Mouse (Mus musculus): ENCODE measurements around the gene Bend5. TPM values are rescaled to one million over a fixed set of nuclear protein-coding genes. Genes with fewer than 3 reads are reported as not detected.

The Bend5 gene
- polyA plus RNA-seq, 1 experiment: 15.6 TPM

DNA sequence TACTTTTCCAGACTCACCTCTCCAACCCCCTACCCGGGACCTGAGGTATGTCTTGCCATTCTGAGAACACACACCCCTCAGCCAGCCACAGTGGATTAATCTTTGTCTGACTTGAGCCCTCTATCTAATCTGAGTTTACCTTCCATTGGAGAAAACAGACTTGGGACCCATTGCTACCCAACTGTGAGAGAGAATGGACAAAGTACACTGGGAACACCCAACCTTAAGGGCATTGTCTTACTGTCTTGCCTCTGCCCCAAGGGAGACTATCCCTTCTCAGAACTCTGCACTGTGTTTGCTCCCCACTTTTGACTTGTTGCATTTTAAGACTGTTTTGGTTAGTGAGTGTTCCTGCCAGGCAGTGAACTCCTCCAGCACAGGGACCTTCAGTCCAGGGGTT, 4.7 kb downstream of the Bend5 start:
- no peak for TF ChIP-seq CTCF (IDR thresholded peaks at IDR 0.05; ENCODE audit: borderline replicate concordance, control insufficient read depth, extremely low read depth, insufficient read depth, low read length, poor library complexity)
- H3K27me3 ChIP-seq (ENCODE audit: control insufficient read depth, insufficient read depth, low read length): no peaks in the 10 kb centered on the region
- no peak for DNase-seq
- WGBS: 94% methylated on average over 1 of the region's 1 CpGs
- H3K36me3 ChIP-seq (ENCODE audit: control insufficient read depth, insufficient read depth, low read length): no peaks in the 10 kb centered on the region
- no peak overlapping the region for H3K27ac ChIP-seq (ENCODE audit: control insufficient read depth, insufficient read depth, low read length)
- H3K4me3 ChIP-seq (ENCODE audit: control insufficient read depth, insufficient read depth, low read length): no peak overlapping the region
- peaks cover 8% of the 10 kb centered on the region for H3K4me1 ChIP-seq (replicated peaks; ENCODE audit: control insufficient read depth, insufficient read depth, low read length)

DNA sequence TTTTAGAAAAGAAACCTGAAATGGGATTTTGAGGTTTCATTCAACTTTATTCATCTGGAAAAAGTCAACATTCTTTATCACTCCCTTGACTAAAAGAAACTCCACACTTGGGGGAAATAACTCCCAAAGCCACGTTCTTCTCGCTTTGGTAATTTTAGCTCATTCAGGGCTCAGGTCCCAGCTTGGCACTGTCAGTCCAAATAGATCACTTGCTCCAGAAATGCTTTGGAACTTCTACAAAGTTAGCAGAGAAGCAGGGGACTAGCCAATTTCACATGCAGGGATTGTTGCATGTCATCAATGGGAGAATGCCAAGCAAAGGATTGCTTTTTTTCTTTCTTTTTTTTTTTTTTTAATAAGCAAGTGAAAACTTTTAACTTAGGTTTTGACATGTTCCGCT, 5.2 kb downstream of the Bend5 start:
- 96% methylated on average over 3 of the region's 3 CpGs for WGBS
- no peak overlapping the region for H3K27ac ChIP-seq (ENCODE audit: control insufficient read depth, insufficient read depth, low read length)
- peaks cover 7% of the 10 kb centered on the region for H3K4me1 ChIP-seq (replicated peaks; ENCODE audit: control insufficient read depth, insufficient read depth, low read length)
- no peak overlapping the region for H3K4me3 ChIP-seq (ENCODE audit: control insufficient read depth, insufficient read depth, low read length)
- TF ChIP-seq CTCF (IDR thresholded peaks at IDR 0.05; ENCODE audit: borderline replicate concordance, control insufficient read depth, extremely low read depth, insufficient read depth, low read length, poor library complexity) (no peak), POLR2A (IDR thresholded peaks at IDR 0.05; ENCODE audit: control insufficient read depth, extremely low read depth, insufficient read depth, low read length, poor library complexity) (no peak)
- DNase-seq: no peak
- H3K27me3 ChIP-seq (ENCODE audit: control insufficient read depth, insufficient read depth, low read length): no peaks in the 10 kb centered on the region
- H3K36me3 ChIP-seq (ENCODE audit: control insufficient read depth, insufficient read depth, low read length): no peaks in the 10 kb centered on the region

DNA sequence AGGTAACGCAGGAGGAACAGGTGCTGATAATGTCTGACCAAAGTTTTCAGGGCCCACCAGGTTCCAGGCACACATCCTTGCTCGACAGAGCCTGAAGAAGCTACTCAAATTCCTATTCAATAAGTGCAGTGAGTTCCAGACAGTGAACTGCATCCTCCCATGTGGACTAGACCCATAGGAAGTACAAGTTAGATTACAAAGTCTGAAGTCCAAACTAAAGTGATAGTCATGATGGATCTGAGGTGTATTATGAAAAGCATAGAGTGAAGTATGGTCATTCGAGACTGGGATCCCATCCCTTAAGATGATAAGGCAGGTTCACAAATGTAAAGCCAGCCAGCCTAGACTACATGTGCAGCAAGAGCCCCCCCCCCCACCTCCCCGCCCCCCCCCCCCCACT, 6.1 kb downstream of the Bend5 start:
- H3K27ac ChIP-seq (ENCODE audit: control insufficient read depth, insufficient read depth, low read length): no peak overlapping the region
- H3K27me3 ChIP-seq (ENCODE audit: control insufficient read depth, insufficient read depth, low read length): no peaks in the 10 kb centered on the region
- H3K36me3 ChIP-seq (ENCODE audit: control insufficient read depth, insufficient read depth, low read length): no peaks in the 10 kb centered on the region
- H3K4me1 ChIP-seq (replicated peaks; ENCODE audit: control insufficient read depth, insufficient read depth, low read length): peaks cover 3% of the 10 kb centered on the region
- no peak overlapping the region for H3K4me3 ChIP-seq (ENCODE audit: control insufficient read depth, insufficient read depth, low read length)
- no peak for DNase-seq
- whole genome bisulfite sequencing: 96% methylated on average over 4 of the region's 4 CpGs
- TF ChIP-seq CTCF (IDR thresholded peaks at IDR 0.05; ENCODE audit: borderline replicate concordance, control insufficient read depth, extremely low read depth, insufficient read depth, low read length, poor library complexity): no peak
- TF ChIP-seq POLR2A (IDR thresholded peaks at IDR 0.05; ENCODE audit: control insufficient read depth, extremely low read depth, insufficient read depth, low read length, poor library complexity): no peak

DNA sequence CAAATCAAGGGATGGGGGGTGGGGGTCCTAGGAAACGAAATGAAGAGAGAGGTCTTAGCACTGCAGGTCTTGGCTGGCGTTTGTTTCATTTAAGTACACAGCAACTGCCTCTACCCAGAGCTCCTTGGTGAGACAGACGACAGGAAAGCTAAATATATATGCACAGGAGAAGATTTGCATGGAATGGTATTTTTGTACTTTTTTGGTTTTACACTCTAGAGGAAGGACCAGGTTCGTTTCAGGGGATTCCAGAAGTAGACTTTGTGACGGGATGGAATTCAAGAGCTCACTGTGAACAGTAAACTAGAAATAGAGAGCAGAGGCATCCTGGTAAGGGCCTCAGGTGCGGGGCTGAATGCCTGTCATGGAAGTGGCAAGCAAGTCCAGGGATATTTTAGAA, 7.0 kb downstream of the Bend5 start:
- Histone ChIP-seq H3K27me3 (ENCODE audit: control insufficient read depth, insufficient read depth, low read length) (no peaks in the 10 kb centered on the region), H3K27ac (ENCODE audit: control insufficient read depth, insufficient read depth, low read length) (no peak overlapping the region), H3K4me3 (ENCODE audit: control insufficient read depth, insufficient read depth, low read length) (no peak overlapping the region), H3K4me1 (replicated peaks; ENCODE audit: control insufficient read depth, insufficient read depth, low read length) (no peaks in the 10 kb centered on the region), H3K36me3 (ENCODE audit: control insufficient read depth, insufficient read depth, low read length) (no peaks in the 10 kb centered on the region)
- no peak for TF ChIP-seq POLR2A (IDR thresholded peaks at IDR 0.05; ENCODE audit: control insufficient read depth, extremely low read depth, insufficient read depth, low read length, poor library complexity)
- no peak for TF ChIP-seq CTCF (IDR thresholded peaks at IDR 0.05; ENCODE audit: borderline replicate concordance, control insufficient read depth, extremely low read depth, insufficient read depth, low read length, poor library complexity)
- 94% methylated on average over 6 of the region's 6 CpGs for WGBS
- DNase-seq: no peak

DNA sequence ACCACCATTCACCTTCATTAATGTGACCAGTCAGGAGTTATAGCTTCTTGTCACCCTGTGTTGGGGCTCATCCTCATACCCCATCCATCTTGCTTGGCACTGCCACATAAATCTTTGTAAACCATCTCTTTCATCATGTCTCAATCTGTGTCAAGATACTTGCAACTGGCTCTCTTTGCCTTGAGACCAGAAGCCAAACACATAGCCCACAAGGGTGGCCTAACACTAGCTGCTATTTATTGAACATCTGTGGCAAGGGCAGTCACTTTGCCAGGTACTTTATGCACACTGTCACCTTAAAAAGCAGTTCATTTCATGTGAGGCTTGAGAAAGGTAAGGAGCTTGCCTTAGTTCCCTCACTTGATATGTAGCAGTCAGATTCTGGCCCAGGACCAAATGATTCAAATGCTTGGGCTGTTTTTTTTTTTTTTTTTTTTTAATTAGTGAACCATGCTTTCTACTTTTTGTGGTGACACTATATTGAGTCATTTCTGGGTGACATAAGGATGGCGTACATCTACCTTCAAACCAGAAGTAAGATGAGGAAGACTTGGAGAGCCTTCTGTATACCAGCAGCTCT, 9.7 kb downstream of the Bend5 start:
- DNase-seq: no peak
- Histone ChIP-seq H3K27ac (ENCODE audit: control insufficient read depth, insufficient read depth, low read length) (no peak overlapping the region), H3K4me3 (ENCODE audit: control insufficient read depth, insufficient read depth, low read length) (no peak overlapping the region), H3K27me3 (ENCODE audit: control insufficient read depth, insufficient read depth, low read length) (no peaks in the 10 kb centered on the region), H3K4me1 (replicated peaks; ENCODE audit: control insufficient read depth, insufficient read depth, low read length) (no peaks in the 10 kb centered on the region), H3K36me3 (ENCODE audit: control insufficient read depth, insufficient read depth, low read length) (no peaks in the 10 kb centered on the region)
- 98% methylated on average over 1 of the region's 1 CpGs for WGBS
- TF ChIP-seq CTCF (IDR thresholded peaks at IDR 0.05; ENCODE audit: borderline replicate concordance, control insufficient read depth, extremely low read depth, insufficient read depth, low read length, poor library complexity): no peak

DNA sequence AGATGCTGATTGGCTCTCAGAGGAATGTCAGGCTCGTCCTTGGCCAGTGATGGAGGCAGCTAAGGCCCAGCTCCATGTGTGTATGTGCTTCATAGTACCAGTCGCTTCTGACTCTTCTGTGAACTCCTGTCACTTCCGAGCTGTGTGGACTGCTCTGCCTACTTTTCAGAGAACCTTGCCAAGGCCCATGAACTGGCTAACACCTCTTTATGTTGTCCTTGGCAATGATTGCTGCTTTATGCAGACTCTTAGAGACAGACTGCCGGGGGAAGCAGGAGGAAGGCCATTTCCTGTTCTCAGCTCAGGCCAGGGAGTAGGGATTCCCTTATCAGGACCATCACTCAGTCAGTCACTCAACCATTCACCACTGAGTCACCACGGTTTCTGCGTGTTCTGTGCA, 10.4 kb downstream of the Bend5 start:
- Histone ChIP-seq H3K27me3 (ENCODE audit: control insufficient read depth, insufficient read depth, low read length) (no peaks in the 10 kb centered on the region), H3K27ac (ENCODE audit: control insufficient read depth, insufficient read depth, low read length) (no peak overlapping the region), H3K4me3 (ENCODE audit: control insufficient read depth, insufficient read depth, low read length) (no peak overlapping the region), H3K4me1 (replicated peaks; ENCODE audit: control insufficient read depth, insufficient read depth, low read length) (no peaks in the 10 kb centered on the region), H3K36me3 (ENCODE audit: control insufficient read depth, insufficient read depth, low read length) (no peaks in the 10 kb centered on the region)
- 87% methylated on average over 6 of the region's 6 CpGs for WGBS
- no peak for DNase-seq
- TF ChIP-seq CTCF (IDR thresholded peaks at IDR 0.05; ENCODE audit: borderline replicate concordance, control insufficient read depth, extremely low read depth, insufficient read depth, low read length, poor library complexity) (no peak), POLR2A (IDR thresholded peaks at IDR 0.05; ENCODE audit: control insufficient read depth, extremely low read depth, insufficient read depth, low read length, poor library complexity) (no peak)

DNA sequence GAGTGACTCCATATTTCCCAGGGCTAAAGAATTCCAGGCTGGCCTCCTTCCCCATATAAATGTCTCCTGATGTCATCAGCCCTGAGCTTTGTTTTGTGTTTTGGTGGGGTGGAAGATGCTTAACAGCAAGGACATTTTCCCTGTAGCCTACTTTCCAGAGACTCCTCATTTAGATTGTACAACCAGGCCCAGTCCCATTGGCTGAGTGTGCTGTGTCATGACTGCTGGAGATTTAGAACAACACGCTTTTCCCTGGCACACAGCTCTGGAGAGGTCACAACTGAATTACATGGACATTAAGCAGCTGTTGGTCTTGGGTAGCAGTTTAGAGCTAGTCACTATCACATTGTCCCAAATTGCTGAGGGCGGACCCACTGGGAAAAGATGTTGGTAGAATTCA, 16.4 kb downstream of the Bend5 start:
- TF ChIP-seq POLR2A (IDR thresholded peaks at IDR 0.05; ENCODE audit: control insufficient read depth, extremely low read depth, insufficient read depth, low read length, poor library complexity) (no peak), CTCF (IDR thresholded peaks at IDR 0.05; ENCODE audit: borderline replicate concordance, control insufficient read depth, extremely low read depth, insufficient read depth, low read length, poor library complexity) (no peak)
- no peak for DNase-seq
- no peak overlapping the region for H3K4me3 ChIP-seq (ENCODE audit: control insufficient read depth, insufficient read depth, low read length)
- no peak overlapping the region for H3K27ac ChIP-seq (ENCODE audit: control insufficient read depth, insufficient read depth, low read length)
- 97% methylated on average over 2 of the region's 2 CpGs for WGBS
- no peaks in the 10 kb centered on the region for H3K27me3 ChIP-seq (ENCODE audit: control insufficient read depth, insufficient read depth, low read length)
- H3K4me1 ChIP-seq (replicated peaks; ENCODE audit: control insufficient read depth, insufficient read depth, low read length): no peaks in the 10 kb centered on the region
- H3K36me3 ChIP-seq (ENCODE audit: control insufficient read depth, insufficient read depth, low read length): peaks cover 8% of the 10 kb centered on the region; the same call in 1 of the 2 replicates
